9 mouse cellular contexts compared by ENCODE assay signal in the genomic region with DNA sequence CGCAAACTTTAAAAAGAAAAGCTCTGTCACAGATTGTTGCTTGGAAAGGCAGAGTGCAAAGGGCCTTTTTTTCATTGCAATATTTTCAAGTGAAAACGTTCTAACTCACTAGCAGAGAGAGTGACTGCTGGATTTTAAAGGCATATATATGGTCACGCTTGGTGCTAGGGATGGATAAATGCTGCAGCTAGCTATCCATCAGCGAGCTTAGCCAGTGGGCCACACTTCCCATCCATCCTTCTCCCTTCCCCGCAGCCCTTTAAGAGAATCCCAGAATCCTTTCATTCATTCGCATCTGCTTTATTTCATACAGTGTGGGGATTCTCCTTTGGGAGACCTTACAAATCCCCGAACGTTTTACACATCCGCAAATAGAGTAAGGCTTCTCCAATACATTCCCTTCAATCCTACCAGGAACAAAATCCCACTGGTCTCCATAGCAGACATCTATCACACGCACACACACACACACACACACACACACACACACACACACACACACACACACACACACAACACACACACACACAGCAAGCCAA. TPM values are rescaled to one million over a fixed set of nuclear protein-coding genes. Genes with fewer than 3 reads are reported as not detected.
DNase-seq lines count a peak whose midpoint lies in the region; ATAC-seq lines count a peak whose summit lies in the region.
"Had no signal": no experiment of that assay in that cellular context is flagged by ENCODE, and none has a peak within 500 bp of the region (broad histone marks: within the 10 kb centered on the region; RNA-seq: fewer than 3 reads in every experiment).

No protein-coding gene starts in this region.

- WGBS in heart, embryonic 13.5 days: 32% methylated on average over 10 of the region's 10 CpGs
- WGBS in hindbrain, embryonic 10.5 days: 24% methylated on average over 10 of the region's 10 CpGs
- WGBS in midbrain, embryonic 10.5 days: 22% methylated on average over 10 of the region's 10 CpGs

- no peaks in the 10 kb centered on the region for H3K36me3 ChIP-seq in heart, embryonic 13.5 days
- H3K36me3 ChIP-seq in hindbrain, embryonic 10.5 days: no peaks in the 10 kb centered on the region
- no peaks in the 10 kb centered on the region for H3K36me3 ChIP-seq in midbrain, embryonic 10.5 days
- H3K36me3 ChIP-seq: G1E had no signal

- no peak for DNase-seq in heart, postnatal 4 days
- peak; percentile 19 for DNase-seq in R1 (ENCODE audit: low read depth, low spot score)
- DNase-seq in hindbrain, embryonic 10.5 days (ENCODE audit: low spot score): no peak
- DNase-seq in midbrain, embryonic 10.5 days (ENCODE audit: low spot score): no peak
- no peak for DNase-seq in B cell, adult 2 months
- DNase-seq in spleen, adult 12 weeks (ENCODE audit: low spot score): no peak
- no peak for DNase-seq in layer of hippocampus, adult 11-12 months (ENCODE audit: low spot score)

- H3K4me1 ChIP-seq in heart, embryonic 13.5 days: peaks cover 15% of the 10 kb centered on the region
- H3K4me1 ChIP-seq in hindbrain, embryonic 10.5 days (replicated peaks): peaks cover 31% of the 10 kb centered on the region
- peaks cover 29% of the 10 kb centered on the region for H3K4me1 ChIP-seq in midbrain, embryonic 10.5 days

- peaks cover 13% of the 10 kb centered on the region for H3K27me3 ChIP-seq in heart, embryonic 13.5 days (replicated peaks)
- peaks cover 20% of the 10 kb centered on the region for H3K27me3 ChIP-seq in hindbrain, embryonic 10.5 days (ENCODE audit: insufficient read depth, poor library complexity, severe bottlenecking)
- H3K27me3 ChIP-seq in midbrain, embryonic 10.5 days (ENCODE audit: low read depth, poor library complexity, severe bottlenecking): peaks cover 31% of the 10 kb centered on the region

- peak overlapping the region; percentile 53 for H3K4me3 ChIP-seq in heart, embryonic 13.5 days
- H3K4me3 ChIP-seq in hindbrain, embryonic 10.5 days: peak overlapping the region; percentile 59
- H3K4me3 ChIP-seq in midbrain, embryonic 10.5 days: peak overlapping the region; percentile 58

- H3K9me3 ChIP-seq in heart, embryonic 13.5 days: no peaks in the 10 kb centered on the region
- H3K9me3 ChIP-seq in hindbrain, embryonic 10.5 days: no peaks in the 10 kb centered on the region
- H3K9me3 ChIP-seq in midbrain, embryonic 10.5 days (replicated peaks): no peaks in the 10 kb centered on the region
- H3K9me3 ChIP-seq: G1E had no signal

- H3K4me2 ChIP-seq in heart, embryonic 13.5 days: peak overlapping the region; percentile 71

- no peak overlapping the region; the same call in 1 of the 2 replicates for H3K27ac ChIP-seq in heart, embryonic 13.5 days (replicated peaks)
- H3K27ac ChIP-seq in hindbrain, embryonic 10.5 days: peak overlapping the region; percentile 94
- H3K27ac ChIP-seq in midbrain, embryonic 10.5 days (replicated peaks): peak overlapping the region; percentile 94

- peak overlapping the region; percentile 77 for H3K9ac ChIP-seq in heart, embryonic 13.5 days

- ATAC-seq in heart, embryonic 13.5 days (ENCODE audit: extremely low read depth, insufficient number of reproducible peaks, low FRiP score, low TSS enrichment): no peak

RNA-seq across cellular contexts. Expression of gene Pik3r1, which starts 32.9 kb away (rescaled TPM):
- polyA plus RNA-seq in heart, embryonic 13.5 days (2015; fragmentation: Nextera tagmentation; extraction: Ambion mirVana): 13.3 and 15.5 TPM in 2 replicates
- total RNA-seq in heart, postnatal 4 days (2021): 10 to 100 TPM; 34.7 to 35.8 TPM
- 12.6 and 16.1 TPM in 2 replicates for polyA plus RNA-seq in hindbrain, embryonic 10.5 days (2016; fragmentation: Nextera tagmentation; extraction: Ambion mirVana)
- 14.8 and 16.4 TPM in 2 replicates for polyA plus RNA-seq in midbrain, embryonic 10.5 days (2016; fragmentation: Nextera tagmentation; extraction: Ambion mirVana)
